Mouse (Mus musculus) cerebellum, postnatal 36 days (tissue): Measurements from ENCODE around the gene Vamp3.
A peak's percentile ranks its signal among the peaks of the same experiment; 100 is the strongest.

Source experiments
- DNase-seq, 2 experiments: peaks; one replicate each; pipeline ENCODE4 v3.0.0; 2021 to 2022; ENCODE audit warnings: mixed read lengths in 2 of 2

Gene Vamp3

GRCm38 (mm10) chr4:151057347-151058321 is at the start of gene Vamp3:
Gene Vamp3 (minus strand): TSS chr4:151057963.
- peak; percentile 99 to 100 for DNase-seq

GRCm38 (mm10) chr4:151106468-151106867 is 48.7 kb upstream of the Vamp3 start:
- DNase-seq, result no peak

- DNase-seq, result no peak
Observed at GRCm38 (mm10) chr4:151105886-151106285, 48.1 kb upstream of the Vamp3 start.

GRCm38 (mm10) chr4:151104147-151104546 is 46.4 kb upstream of the Vamp3 start:
- DNase-seq, result no peak

GRCm38 (mm10) chr4:151103646-151104045 is 45.9 kb upstream of the Vamp3 start:
- DNase-seq, result peak; percentile 32 to 55

- no peak for DNase-seq
Observed at GRCm38 (mm10) chr4:151097104-151097438, 39.3 kb upstream of the Vamp3 start.

GRCm38 (mm10) chr4:151096334-151097103 is 38.8 kb upstream of the Vamp3 start:
- no peak for DNase-seq

GRCm38 (mm10) chr4:151095207-151095606 is 37.4 kb upstream of the Vamp3 start:
- DNase-seq, result peak; percentile 43 to 69

GRCm38 (mm10) chr4:151089270-151089669 is 31.5 kb upstream of the Vamp3 start, which contains the start of gene Gm13090:
Gene Gm13090 (plus strand): TSS chr4:151089570.
- DNase-seq, result no peak

GRCm38 (mm10) chr4:151088819-151089218 is 31.1 kb upstream of the Vamp3 start:
- peak; percentile 79 to 81 for DNase-seq

GRCm38 (mm10) chr4:151087358-151087757 is 29.6 kb upstream of the Vamp3 start:
- DNase-seq, result no peak

GRCm38 (mm10) chr4:151083027-151083426 is 25.3 kb upstream of the Vamp3 start:
- DNase-seq, result no peak

GRCm38 (mm10) chr4:151081977-151082376 is 24.2 kb upstream of the Vamp3 start:
- DNase-seq, result no peak

- no peak for DNase-seq
Observed at GRCm38 (mm10) chr4:151081355-151081754, 23.6 kb upstream of the Vamp3 start.

- no peak for DNase-seq
Observed at GRCm38 (mm10) chr4:151074817-151075216, 17.1 kb upstream of the Vamp3 start.

- DNase-seq, result peak; percentile 80 to 91
Observed at GRCm38 (mm10) chr4:151073108-151073744, 15.5 kb upstream of the Vamp3 start.

- DNase-seq, result no peak
Observed at GRCm38 (mm10) chr4:151070962-151071361, 13.2 kb upstream of the Vamp3 start.

GRCm38 (mm10) chr4:151068751-151069150 is 11.0 kb upstream of the Vamp3 start:
- no peak for DNase-seq

GRCm38 (mm10) chr4:151059566-151059965 is 1.8 kb upstream of the Vamp3 start:
- no peak for DNase-seq

- no peak for DNase-seq
Observed at GRCm38 (mm10) chr4:151058634-151059033, 871 bp upstream of the Vamp3 start.

- no peak for DNase-seq
Observed at GRCm38 (mm10) chr4:151051162-151051561, 6.6 kb downstream of the Vamp3 start.

- no peak for DNase-seq
Observed at GRCm38 (mm10) chr4:151046524-151046923, 11.2 kb downstream of the Vamp3 start.

GRCm38 (mm10) chr4:151044944-151045570 is 12.7 kb downstream of the Vamp3 start:
- peak in 1 of 2 experiments; percentile 25 for DNase-seq
